Mouse (Mus musculus) right cerebral cortex, postnatal 4 days (tissue): ENCODE measurements at regions not wholly inside any gene's neighbourhood (a gene's known extent, or its start where the extent isn't known, plus 50 kb on each side); places are given as distances from the start of the nearest gene placed in this dataset.
"Not testable (repeated sequence)": the region's sequence is repeated elsewhere in the genome, so short reads cannot be mapped to it uniquely, and the experiment has no call there.

Experiments
- DNase-seq: peaks from one replicate; pipeline ENCODE4 v3.0.0-alpha.2; 2022

- no peak for DNase-seq
Measured at GRCm38 (mm10) chr3:98968811-98969210, 75.8 kb upstream of the Hao2 start.

DNA sequence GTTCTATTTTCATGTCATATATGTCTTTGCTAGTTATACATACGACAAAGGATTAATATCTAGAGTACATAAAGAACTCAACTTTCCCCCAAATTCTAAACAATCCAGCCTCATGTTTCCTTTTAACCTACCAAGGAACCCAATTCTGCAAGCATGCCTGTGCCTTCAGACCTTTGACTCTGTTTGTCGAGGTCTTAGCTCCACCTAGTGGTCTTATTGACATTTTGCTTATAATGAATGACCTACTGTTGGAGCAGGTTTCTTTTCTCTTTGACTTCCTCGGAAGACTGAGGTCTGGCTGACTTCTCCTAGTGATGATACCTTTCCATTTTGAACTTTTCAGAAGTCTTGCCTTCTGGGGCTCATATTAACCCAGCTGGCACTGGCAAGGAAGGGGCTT lies 82.7 kb upstream of the Hao2 start:
- no peak for DNase-seq

DNA sequence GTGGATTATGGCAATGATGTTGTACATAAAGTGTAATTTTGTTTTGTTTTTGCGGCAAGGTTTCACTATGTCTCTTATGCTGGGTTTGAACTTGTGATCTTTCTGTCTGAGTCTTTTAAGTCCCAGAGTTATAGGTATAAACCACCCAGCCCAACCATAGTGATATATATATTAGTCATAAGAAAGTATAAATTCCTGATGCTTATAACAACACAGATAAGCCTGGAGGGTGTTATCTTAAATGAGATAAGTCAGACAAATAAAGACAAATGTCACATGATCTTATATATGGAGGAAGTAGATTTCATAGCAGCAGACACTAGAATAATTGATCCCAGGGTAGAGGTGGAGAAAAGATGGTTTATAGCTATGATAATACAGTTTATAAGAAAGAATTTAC lies 89.7 kb upstream of the Hao2 start:
- no peak for DNase-seq

DNA sequence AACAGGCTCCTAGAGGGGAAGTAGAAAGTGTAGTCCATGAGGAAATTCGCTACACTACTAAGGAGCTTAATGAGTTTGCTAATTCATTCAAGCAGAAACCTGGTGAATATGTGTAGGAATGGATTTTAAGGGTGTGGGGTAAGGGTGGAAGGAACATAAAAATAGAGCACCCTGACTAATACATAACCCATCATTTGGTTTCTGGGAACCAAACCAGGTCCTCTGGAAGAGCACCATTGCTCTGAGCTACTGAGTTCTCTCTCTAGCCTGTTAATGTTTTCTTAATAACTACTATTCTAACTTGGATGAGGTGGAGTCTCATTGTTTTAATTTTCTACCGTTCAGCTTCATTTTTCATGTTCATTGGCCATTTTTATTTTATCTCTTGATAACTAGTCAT lies 94.2 kb upstream of the Hao2 start:
- not testable (repeated sequence) for DNase-seq

GRCm38 (mm10) chr3:98990801-98991200 lies 97.8 kb upstream of the Hao2 start:
- peak; percentile 22 for DNase-seq

DNA sequence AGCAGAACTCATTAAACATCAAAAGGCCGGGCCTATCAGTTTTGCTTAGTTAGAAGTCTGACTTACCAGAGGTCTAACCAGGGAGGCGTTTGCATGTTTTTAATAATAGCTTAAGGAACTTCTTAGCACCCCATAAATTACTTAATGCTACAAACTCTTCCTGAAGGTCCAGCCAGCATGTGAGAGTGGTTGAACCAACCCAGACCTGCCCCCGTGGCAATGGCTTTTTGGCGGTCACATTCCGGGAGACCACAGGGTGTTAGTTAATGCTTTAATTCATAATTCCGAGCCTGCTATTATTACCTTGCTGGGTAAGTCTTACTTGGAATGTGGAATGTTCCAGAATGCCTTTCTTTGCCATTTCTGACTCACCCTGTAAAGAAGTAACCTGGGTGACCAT lies 98.2 kb upstream of the Hao2 start:
- DNase-seq, result no peak

DNA sequence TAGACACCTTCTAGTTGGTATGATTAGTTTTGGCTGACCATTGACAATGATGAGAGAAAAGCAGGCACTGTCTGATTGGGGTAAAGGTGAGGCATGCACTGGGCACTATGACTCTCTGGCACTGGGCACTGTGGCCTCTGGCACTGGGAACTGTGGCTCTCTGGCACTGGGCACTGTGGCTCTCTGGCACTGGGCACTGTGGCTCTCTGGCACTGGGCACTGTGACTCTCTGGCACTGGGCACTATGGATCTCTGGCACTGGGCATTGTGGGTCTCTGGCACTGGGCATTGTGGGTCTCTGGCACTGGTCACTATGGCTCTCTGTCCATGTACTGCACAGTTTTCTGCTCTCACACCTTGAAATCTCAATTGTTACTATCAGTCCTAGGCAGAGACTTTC lies 101.0 kb upstream of the Hao2 start:
- no peak for DNase-seq

DNA sequence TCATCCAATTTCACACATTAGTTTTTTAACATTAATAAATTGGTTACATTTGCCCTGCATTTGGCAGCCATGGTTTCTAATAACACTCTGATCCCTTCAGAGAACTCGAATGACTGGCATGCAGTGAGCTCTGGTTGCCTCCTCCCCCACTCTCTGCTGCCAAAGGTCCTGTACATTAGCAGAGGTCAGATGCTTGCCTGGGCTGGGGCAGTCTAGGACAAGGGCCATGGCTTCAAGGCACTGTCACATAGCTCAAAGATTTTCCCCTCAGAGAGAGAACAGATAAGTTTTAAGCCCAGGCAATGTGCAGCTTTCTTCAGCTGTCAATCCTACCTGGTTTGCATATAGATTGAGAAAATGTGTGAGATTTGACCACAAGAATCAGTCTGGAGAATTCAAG lies 110.2 kb upstream of the Wars2 start:
- no peak for DNase-seq

DNA sequence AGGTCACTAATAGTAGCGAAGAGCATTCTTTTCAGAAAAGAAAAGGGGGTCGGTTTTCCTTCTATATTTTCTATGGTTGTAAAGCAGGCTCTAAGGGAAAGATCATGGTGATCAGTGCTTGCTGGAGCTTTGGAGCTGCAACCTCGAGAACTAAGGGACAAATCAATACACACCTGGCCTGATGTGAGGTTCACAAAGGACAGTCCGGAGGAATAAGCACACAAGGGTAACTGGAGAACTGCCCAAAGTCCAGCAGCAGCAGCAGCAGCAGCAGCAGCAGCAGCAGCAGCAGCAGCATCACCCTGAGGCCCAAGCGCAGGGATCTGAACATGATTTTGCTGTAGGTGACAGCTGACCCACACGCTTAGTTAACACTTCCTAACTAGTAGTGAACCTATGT lies 94.7 kb upstream of the Wars2 start:
- no peak for DNase-seq

- DNase-seq, result no peak
Measured at GRCm38 (mm10) chr3:99047156-99047555, 93.7 kb upstream of the Wars2 start.

GRCm38 (mm10) chr3:99049305-99049704 lies 91.6 kb upstream of the Wars2 start:
- peak; percentile 13 for DNase-seq

GRCm38 (mm10) chr3:99052176-99052575 lies 88.7 kb upstream of the Wars2 start:
- no peak for DNase-seq

DNA sequence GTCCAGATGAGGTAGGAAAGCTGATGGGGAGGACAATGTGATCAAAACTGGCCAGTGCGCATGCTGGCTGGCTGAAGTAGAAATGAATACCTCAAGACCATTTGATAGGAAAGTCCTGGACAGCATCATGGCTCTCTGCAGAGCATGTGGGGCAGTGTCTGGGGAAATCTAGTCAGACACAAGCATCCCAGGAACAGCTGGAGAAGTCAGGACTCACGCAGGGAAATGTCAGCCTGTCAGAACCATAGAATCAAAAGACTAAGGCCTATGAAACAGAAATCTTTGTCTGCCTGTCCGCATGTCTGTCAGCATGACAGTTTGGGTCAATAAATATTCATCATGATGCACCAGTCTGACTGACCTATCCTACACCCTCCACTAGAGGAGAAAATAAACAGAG lies 73.7 kb upstream of the Wars2 start:
- DNase-seq, result no peak
